Mouse (Mus musculus) heart, embryonic 14.5 days (tissue): ENCODE results near the gene Irx4. TPM values are rescaled to one million over a fixed set of nuclear protein-coding genes. Genes with fewer than 3 reads are reported as not detected.
A peak's percentile ranks its signal among the peaks of the same experiment; 100 is the strongest.

Source experiments
- ATAC-seq: fragments of 200-750 bp; cut with Nextera tagmentation; 2 replicates; pipeline ENCODE4 v1.8.0; 2017; ENCODE audit warnings: low read depth, moderate TSS enrichment; ENCODE audit not compliant: insufficient number of reproducible peaks, insufficient read depth, low FRiP score
- H3K27ac ChIP-seq, 2 experiments: fragments of 200-500 bp in 1 of 2; fragments of 300-500 bp in 1 of 2; sonication (generic) in 1 of 2; replicated peaks in 1 of 2; 2 replicates each; pipeline ENCODE4 v1.5.1; 2012 to 2014; ENCODE audit warnings: low read depth in 2 of 2, low read length in 2 of 2, control low read depth in 1 of 2, mild to moderate bottlenecking in 1 of 2, mixed read lengths in 1 of 2; ENCODE audit not compliant: control insufficient read depth in 1 of 2, insufficient read depth in 1 of 2
- H3K27me3 ChIP-seq: fragments of 300-500 bp; sonication (generic); 2 replicates; pipeline ENCODE4 v1.6.1; 2014; ENCODE audit warnings: mild to moderate bottlenecking, low read length, control low read depth; ENCODE audit not compliant: control insufficient read depth, insufficient read depth
- H3K36me3 ChIP-seq: fragments of 300-500 bp; sonication (generic); 2 replicates; pipeline ENCODE4 v1.6.1; 2014; ENCODE audit warnings: mild to moderate bottlenecking, control low read depth, low read length, mixed read lengths; ENCODE audit not compliant: control insufficient read depth, insufficient read depth
- H3K4me1 ChIP-seq, 2 experiments: fragments of 200-500 bp in 1 of 2; fragments of 300-500 bp in 1 of 2; sonication (generic) in 1 of 2; 2 replicates each; pipeline ENCODE4 v1.6.1; 2012 to 2014; ENCODE audit warnings: low read length in 2 of 2, control low read depth in 1 of 2, mixed read lengths in 1 of 2; ENCODE audit not compliant: control insufficient read depth in 2 of 2, insufficient read depth in 2 of 2
- H3K4me2 ChIP-seq: fragments of 300-500 bp; sonication (generic); 2 replicates; pipeline ENCODE4 v1.6.1; 2014; ENCODE audit warnings: mild to moderate bottlenecking, low read length
- H3K4me3 ChIP-seq, 2 experiments: fragments of 200-500 bp in 1 of 2; fragments of 300-500 bp in 1 of 2; sonication (generic) in 1 of 2; 2 replicates each; pipeline ENCODE4 v1.5.1; 2012 to 2014; ENCODE audit warnings: low read length in 2 of 2, mild to moderate bottlenecking in 2 of 2, control low read depth in 1 of 2, low read depth in 1 of 2, moderate library complexity in 1 of 2; ENCODE audit not compliant: control insufficient read depth in 1 of 2, insufficient read depth in 1 of 2
- H3K9ac ChIP-seq: fragments of 300-500 bp; sonication (generic); 2 replicates; pipeline ENCODE4 v1.6.1; 2014; ENCODE audit warnings: mild to moderate bottlenecking, low read length
- H3K9me3 ChIP-seq: fragments of 300-500 bp; sonication (generic); 2 replicates; pipeline ENCODE4 v1.6.1; 2016; ENCODE audit warnings: low read length, control low read depth; ENCODE audit not compliant: control insufficient read depth
- WGBS: fragments of 180-500 bp; shearing (Covaris S2); extraction: QIAGEN DNeasy Blood & Tissue Kit; methylation state at CpG from one replicate; pipeline ENCODE4 v1.1.7; 2014; 5-methylcytosine and 5-hydroxymethylcytosine counted together
- polyA plus RNA-seq: library from polyadenylated mRNA; unstranded; fragments of >200 nt; fragmentation: Nextera tagmentation; extraction: Ambion mirVana; gene quantifications from 2 replicates; pipeline ENCODE4 v1.2.1, GENCODE M21; 2014

The Irx4 gene
- polyA plus RNA-seq, 1 experiment from 2014 or later = 43.3 TPM

- no peak for ATAC-seq
- no peaks in the 10 kb centered on the region for H3K36me3 ChIP-seq
- H3K9me3 ChIP-seq = no peaks in the 10 kb centered on the region
- H3K4me3 ChIP-seq = no peak overlapping the region
- H3K4me2 ChIP-seq = no peak overlapping the region
- 53% methylated on average over 8 of the region's 8 CpGs for WGBS
- H3K27ac ChIP-seq = peak overlapping the region; percentile 42 to 74
- H3K4me1 ChIP-seq = peaks cover 19 to 30% of the 10 kb centered on the region in 2 experiments
- no peaks in the 10 kb centered on the region for H3K27me3 ChIP-seq
- 0 out of 2 replicates have a peak overlapping the region, but pooled peaks have one; percentile 47 for H3K9ac ChIP-seq
Measured at GRCm38 (mm10) chr13:73305398-73306084, 45.3 kb downstream of the Irx4 start.

- H3K9ac ChIP-seq = no peak overlapping the region
- peak overlapping the region; percentile 20 to 74; a peak in 2 of 4 replicates for H3K27ac ChIP-seq
- H3K36me3 ChIP-seq = no peaks in the 10 kb centered on the region
- peaks cover 19 to 29% of the 10 kb centered on the region in 2 experiments for H3K4me1 ChIP-seq
- ATAC-seq = no peak
- no peaks in the 10 kb centered on the region for H3K27me3 ChIP-seq
- H3K4me2 ChIP-seq = no peak overlapping the region
- H3K9me3 ChIP-seq = no peaks in the 10 kb centered on the region
- H3K4me3 ChIP-seq = no peak overlapping the region
- 42% methylated on average over 4 of the region's 4 CpGs for WGBS
Measured at GRCm38 (mm10) chr13:73306085-73306410, 45.8 kb downstream of the Irx4 start.

DNA sequence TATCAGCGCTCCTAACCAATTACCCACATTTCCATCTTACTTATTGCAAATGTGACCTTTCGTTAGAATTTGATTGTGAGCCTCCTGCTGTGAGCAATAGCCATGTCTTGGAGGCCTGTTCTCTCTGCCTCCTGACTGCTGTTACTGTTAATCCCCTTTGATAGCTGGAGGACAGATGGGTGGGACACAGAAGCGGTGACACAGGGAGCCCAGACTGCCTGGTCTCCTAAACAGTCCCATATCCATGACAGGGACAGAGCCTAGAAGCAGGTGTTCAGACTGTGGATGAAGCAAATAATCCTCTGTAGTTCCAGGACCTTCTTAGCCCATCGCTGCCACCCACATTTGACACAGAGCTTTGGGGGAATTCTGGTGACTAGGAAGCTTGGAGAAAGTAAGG, 46.2 kb downstream of the Irx4 start:
- Histone ChIP-seq H3K4me1 (peaks cover 19 to 29% of the 10 kb centered on the region in 2 experiments), H3K36me3 (no peaks in the 10 kb centered on the region), H3K9ac (no peak overlapping the region), H3K4me2 (no peak overlapping the region), H3K27me3 (no peaks in the 10 kb centered on the region), H3K9me3 (no peaks in the 10 kb centered on the region), H3K27ac (peak overlapping the region in 1 of 2 experiments; percentile 16; a peak in 1 of 4 replicates), H3K4me3 (no peak overlapping the region)
- 63% methylated on average over 4 of the region's 4 CpGs for WGBS
- no peak for ATAC-seq

GRCm38 (mm10) chr13:73310183-73310929, 50.1 kb downstream of the Irx4 start:
- H3K9me3 ChIP-seq = no peaks in the 10 kb centered on the region
- H3K9ac ChIP-seq = no peak overlapping the region
- no peak overlapping the region for H3K4me2 ChIP-seq
- no peak overlapping the region for H3K4me3 ChIP-seq
- no peaks in the 10 kb centered on the region for H3K27me3 ChIP-seq
- peak; percentile 56; the same call in 1 of the 2 replicates for ATAC-seq
- 0 out of 4 replicates have a peak overlapping the region, but pooled peaks of 1 of the 2 experiments have one; percentile 12 for H3K27ac ChIP-seq
- no peaks in the 10 kb centered on the region for H3K36me3 ChIP-seq
- WGBS = 46% methylated on average over 8 of the region's 8 CpGs
- peaks cover 12 to 15% of the 10 kb centered on the region in 2 experiments for H3K4me1 ChIP-seq

Other genes starting within 250 kb of the Irx4 start
- 173 and 176 TPM in 2 replicates for gene Mrpl36, start 68.0 kb downstream of the Irx4 start, polyA plus RNA-seq
- 792 and 837 TPM in 2 replicates for gene Ndufs6, start 68.1 kb downstream of the Irx4 start, polyA plus RNA-seq
- gene Lpcat1, start 206.7 kb downstream of the Irx4 start, polyA plus RNA-seq = 15.4 and 19.1 TPM in 2 replicates